Mouse (Mus musculus) effector memory CD4-positive, alpha-beta T cell, adult 7 months (primary cell): Measurements from ENCODE around the gene Pgm5. TPM values are rescaled to one million over a fixed set of nuclear protein-coding genes. Genes with fewer than 3 reads are reported as not detected.

Source experiments
- polyA plus RNA-seq: library from polyadenylated mRNA; unstranded; fragments of 100-300 nt; shearing (Covaris generic); gene quantifications from one replicate; pipeline ENCODE4 v1.2.1, GENCODE M21; 2017

Gene Pgm5
- 0.52 TPM for polyA plus RNA-seq

GRCm38 (mm10) chr19:24861612-24862451 lies at the start of gene Pgm5:
Gene Pgm5, minus strand, starts transcription at chr19:24861855.

GRCm38 (mm10) chr19:24900581-24901220 lies 39.0 kb upstream of the Pgm5 start, which contains the start of gene Foxd4:
Gene Foxd4, minus strand, starts transcription at chr19:24901197.

DNA sequence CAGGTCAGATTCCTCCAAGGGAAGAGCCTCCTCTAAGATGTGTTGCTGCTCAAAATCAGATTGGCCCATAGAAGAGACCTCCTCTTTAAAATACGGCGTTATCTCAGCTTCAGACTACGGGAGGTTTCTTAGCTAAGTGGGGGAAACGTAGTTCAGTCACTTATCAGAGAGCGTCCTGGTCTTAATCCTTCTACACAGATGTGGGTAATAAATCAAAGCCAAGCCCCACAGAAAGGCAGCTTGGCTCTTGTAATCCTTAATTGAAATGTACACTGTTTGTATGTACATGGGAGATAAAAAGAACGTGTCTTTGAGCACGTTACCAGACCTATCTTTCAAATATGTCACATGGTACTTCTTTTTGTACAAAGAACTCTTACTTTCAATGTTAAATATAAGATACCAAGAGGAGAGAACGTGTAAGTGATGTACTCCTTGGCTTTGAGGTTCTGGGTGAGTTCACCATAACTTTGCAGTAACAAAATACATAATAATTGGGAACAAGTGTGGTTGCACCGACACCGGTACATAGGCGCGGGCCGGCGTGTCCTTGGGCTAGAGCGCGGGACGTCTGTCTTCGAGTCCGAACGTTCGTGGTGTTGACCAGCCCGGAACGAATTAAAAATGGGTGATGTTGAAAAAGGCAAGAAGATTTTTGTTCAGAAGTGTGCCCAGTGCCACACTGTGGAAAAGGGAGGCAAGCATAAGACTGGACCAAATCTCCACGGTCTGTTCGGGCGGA lies 13.6 kb upstream of the Pgm5 start, which contains the start of gene Gm10053:
TSS of gene Gm10053 (plus strand) at position 558 of the 742 bp plus-strand sequence.

GRCm38 (mm10) chr19:24673762-24674161 lies 187.9 kb downstream of the Pgm5 start, which contains the start of gene Tmem252:
Gene Tmem252, plus strand, starts transcription at chr19:24674008.

Other genes starting within 250 kb of the Pgm5 start
- not detected for gene Tmem252, start 187.8 kb downstream of the Pgm5 start, polyA plus RNA-seq
- 178 TPM for gene Gm10053, start 13.8 kb upstream of the Pgm5 start, polyA plus RNA-seq
- gene Foxd4, start 39.3 kb upstream of the Pgm5 start, polyA plus RNA-seq = not detected
- gene Cbwd1, start 99.8 kb upstream of the Pgm5 start, polyA plus RNA-seq = 15.3 TPM
- gene Dock8, start 137.7 kb upstream of the Pgm5 start, polyA plus RNA-seq = 177 TPM